Mouse (Mus musculus): Measurements from ENCODE around the gene Inpp5k. TPM values are rescaled to one million over a fixed set of nuclear protein-coding genes. Genes with fewer than 3 reads are reported as not detected.

The Inpp5k gene
- polyA plus RNA-seq, 2 experiments = 24.6 to 32.0 TPM

- ATAC-seq (ENCODE audit: low FRiP score, low read depth) (no peak), DNase-seq (ENCODE audit: low spot score) (no peak)
- Histone ChIP-seq H3K36me3 (ENCODE audit: control insufficient read depth, insufficient read depth, low read length) (peaks cover 70% of the 10 kb centered on the region), H3K9me3 (ENCODE audit: control insufficient read depth, low read length) (no peaks in the 10 kb centered on the region), H3K4me2 (replicated peaks; ENCODE audit: low read depth, low read length, severe bottlenecking) (no peak overlapping the region), H3K4me3 (replicated peaks; ENCODE audit: low read length) (no peak overlapping the region), H3K27me3 (ENCODE audit: control insufficient read depth, insufficient read depth, low read length) (no peaks in the 10 kb centered on the region), H3K9ac (ENCODE audit: low read depth, low read length, severe bottlenecking) (no peak overlapping the region), H3K4me1 (ENCODE audit: control insufficient read depth, insufficient read depth, low read length) (no peaks in the 10 kb centered on the region), H3K27ac (replicated peaks; ENCODE audit: low read depth, low read length) (no peak overlapping the region)
- WGBS = 86% methylated on average over 22 of the region's 22 CpGs
- TF ChIP-seq POLR2A (IDR thresholded peaks at IDR 0.05; ENCODE audit: borderline replicate concordance, extremely low read depth, insufficient read depth, insufficient read length) = no peak
Measured at GRCm38 (mm10) chr11:75671426-75672180, 40.8 kb downstream of the Inpp5k start.

DNA sequence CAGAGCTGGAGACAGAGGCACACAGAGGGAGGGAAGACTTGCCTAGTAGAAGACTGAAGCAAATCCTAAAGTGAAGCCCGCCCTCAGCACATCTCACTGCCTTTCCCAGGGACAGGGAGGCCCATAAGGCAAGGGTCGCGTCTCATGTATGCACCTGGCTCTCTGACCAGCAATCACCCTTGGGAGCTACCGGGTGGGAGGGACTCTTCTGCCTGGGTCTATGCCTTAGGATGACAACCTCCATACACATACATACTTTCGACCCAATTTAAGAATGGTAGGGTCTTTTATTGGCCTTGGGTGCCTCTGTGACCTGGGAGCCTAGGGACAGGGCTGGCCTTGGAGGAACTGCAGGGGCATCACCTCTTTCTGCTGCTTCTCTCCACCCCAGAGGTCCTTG is 42.6 kb downstream of the Inpp5k start:
- no peak for TF ChIP-seq POLR2A (IDR thresholded peaks at IDR 0.05; ENCODE audit: borderline replicate concordance, extremely low read depth, insufficient read depth, insufficient read length)
- WGBS = 83% methylated on average over 5 of the region's 5 CpGs
- no peaks in the 10 kb centered on the region for H3K27me3 ChIP-seq (ENCODE audit: control insufficient read depth, insufficient read depth, low read length)
- H3K9me3 ChIP-seq (ENCODE audit: control insufficient read depth, low read length) = no peaks in the 10 kb centered on the region
- H3K4me2 ChIP-seq (replicated peaks; ENCODE audit: low read depth, low read length, severe bottlenecking) = no peak overlapping the region
- no peak overlapping the region for H3K9ac ChIP-seq (ENCODE audit: low read depth, low read length, severe bottlenecking)
- peaks cover 54% of the 10 kb centered on the region for H3K36me3 ChIP-seq (ENCODE audit: control insufficient read depth, insufficient read depth, low read length)
- no peak overlapping the region for H3K4me3 ChIP-seq (replicated peaks; ENCODE audit: low read length)
- H3K4me1 ChIP-seq (ENCODE audit: control insufficient read depth, insufficient read depth, low read length) = peaks cover under 1% of the 10 kb centered on the region
- ATAC-seq (ENCODE audit: low FRiP score, low read depth) (no peak), DNase-seq (ENCODE audit: low spot score) (no peak)
- H3K27ac ChIP-seq (replicated peaks; ENCODE audit: low read depth, low read length) = no peak overlapping the region

DNA sequence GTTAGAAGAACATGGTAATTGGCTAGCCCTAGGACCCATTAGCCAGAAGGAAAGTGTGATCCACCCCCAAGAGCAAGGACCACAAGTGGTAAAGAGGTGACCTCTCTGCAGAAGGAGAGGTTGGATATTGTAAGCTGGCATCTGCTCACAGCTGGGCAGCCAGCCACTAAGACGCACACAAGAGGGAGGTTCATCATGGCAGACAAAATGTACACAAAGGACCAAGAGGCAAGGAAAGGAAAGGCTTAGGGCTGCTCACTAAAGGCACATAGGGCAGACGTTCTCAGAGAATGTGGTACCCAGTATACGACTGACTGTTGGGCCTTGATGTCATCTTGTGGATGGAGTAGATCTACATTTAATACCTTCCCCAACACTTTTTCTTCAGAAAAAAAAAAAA is 44.1 kb downstream of the Inpp5k start:
- DNase-seq (ENCODE audit: low spot score) (no peak), ATAC-seq (ENCODE audit: low FRiP score, low read depth) (no peak)
- no peaks in the 10 kb centered on the region for H3K9me3 ChIP-seq (ENCODE audit: control insufficient read depth, low read length)
- no peak overlapping the region for H3K27ac ChIP-seq (replicated peaks; ENCODE audit: low read depth, low read length)
- H3K4me1 ChIP-seq (ENCODE audit: control insufficient read depth, insufficient read depth, low read length) = peaks cover 3% of the 10 kb centered on the region
- H3K27me3 ChIP-seq (ENCODE audit: control insufficient read depth, insufficient read depth, low read length) = no peaks in the 10 kb centered on the region
- WGBS = 82% methylated on average over 3 of the region's 3 CpGs
- TF ChIP-seq POLR2A (IDR thresholded peaks at IDR 0.05; ENCODE audit: borderline replicate concordance, extremely low read depth, insufficient read depth, insufficient read length) = no peak
- H3K4me2 ChIP-seq (replicated peaks; ENCODE audit: low read depth, low read length, severe bottlenecking) = no peak overlapping the region
- H3K36me3 ChIP-seq (ENCODE audit: control insufficient read depth, insufficient read depth, low read length) = peaks cover 39% of the 10 kb centered on the region
- H3K4me3 ChIP-seq (replicated peaks; ENCODE audit: low read length) = no peak overlapping the region
- no peak overlapping the region for H3K9ac ChIP-seq (ENCODE audit: low read depth, low read length, severe bottlenecking)

DNA sequence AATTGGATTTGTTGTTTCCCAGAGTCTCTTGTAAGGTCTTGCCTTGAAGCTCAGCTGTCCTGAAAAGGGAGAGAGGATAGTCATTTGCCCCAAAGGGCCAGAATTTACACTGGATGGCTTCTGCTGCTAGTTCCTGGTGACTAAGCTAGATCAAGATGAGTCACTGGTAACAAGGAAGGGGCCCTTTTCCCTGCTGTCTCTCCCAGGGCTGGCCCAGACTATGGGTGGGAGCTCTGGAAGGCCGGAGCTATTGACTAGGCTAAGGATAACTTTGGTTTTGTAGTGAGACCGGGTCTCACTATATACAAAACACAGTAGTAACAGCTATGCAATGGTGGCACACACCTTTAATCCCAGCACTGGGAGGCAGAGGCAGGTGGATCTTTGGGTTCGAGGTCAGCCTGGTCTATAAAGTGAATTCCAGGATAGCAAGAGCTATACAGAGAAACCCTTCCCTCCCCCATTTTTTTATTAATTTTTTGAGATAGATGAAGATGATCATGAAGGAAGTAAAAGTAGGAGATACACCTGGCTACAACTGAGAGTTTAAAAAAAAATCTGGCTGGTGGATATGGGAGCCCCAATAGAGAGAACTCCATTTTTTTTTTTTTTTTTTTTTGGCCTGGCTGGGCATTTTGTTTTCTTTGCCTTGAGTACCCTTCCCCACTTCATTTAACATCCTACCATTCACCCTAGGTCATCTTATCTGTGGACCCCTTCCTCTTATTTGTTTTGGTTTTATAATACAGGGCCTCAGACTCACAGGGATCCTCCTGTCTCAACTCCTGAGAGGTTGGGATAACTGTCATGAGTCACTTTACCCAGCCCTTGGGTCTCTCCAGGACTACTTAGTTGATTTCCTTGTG is 47.3 kb downstream of the Inpp5k start:
- Histone ChIP-seq H3K4me1 (ENCODE audit: control insufficient read depth, insufficient read depth, low read length) (peaks cover 14% of the 10 kb centered on the region), H3K36me3 (ENCODE audit: control insufficient read depth, insufficient read depth, low read length) (peaks cover 13% of the 10 kb centered on the region), H3K4me3 (replicated peaks; ENCODE audit: low read length) (peak overlapping the region; percentile 96), H3K9ac (ENCODE audit: low read depth, low read length, severe bottlenecking) (peak overlapping the region; percentile 31), H3K9me3 (ENCODE audit: control insufficient read depth, low read length) (no peaks in the 10 kb centered on the region), H3K27me3 (ENCODE audit: control insufficient read depth, insufficient read depth, low read length) (no peaks in the 10 kb centered on the region), H3K4me2 (replicated peaks; ENCODE audit: low read depth, low read length, severe bottlenecking) (peak overlapping the region; percentile 67), H3K27ac (replicated peaks; ENCODE audit: low read depth, low read length) (no peak overlapping the region)
- DNase-seq (ENCODE audit: low spot score) (no peak), ATAC-seq (ENCODE audit: low FRiP score, low read depth) (no peak)
- WGBS = 86% methylated on average over 3 of the region's 3 CpGs
- no peak for TF ChIP-seq POLR2A (IDR thresholded peaks at IDR 0.05; ENCODE audit: borderline replicate concordance, extremely low read depth, insufficient read depth, insufficient read length)

DNA sequence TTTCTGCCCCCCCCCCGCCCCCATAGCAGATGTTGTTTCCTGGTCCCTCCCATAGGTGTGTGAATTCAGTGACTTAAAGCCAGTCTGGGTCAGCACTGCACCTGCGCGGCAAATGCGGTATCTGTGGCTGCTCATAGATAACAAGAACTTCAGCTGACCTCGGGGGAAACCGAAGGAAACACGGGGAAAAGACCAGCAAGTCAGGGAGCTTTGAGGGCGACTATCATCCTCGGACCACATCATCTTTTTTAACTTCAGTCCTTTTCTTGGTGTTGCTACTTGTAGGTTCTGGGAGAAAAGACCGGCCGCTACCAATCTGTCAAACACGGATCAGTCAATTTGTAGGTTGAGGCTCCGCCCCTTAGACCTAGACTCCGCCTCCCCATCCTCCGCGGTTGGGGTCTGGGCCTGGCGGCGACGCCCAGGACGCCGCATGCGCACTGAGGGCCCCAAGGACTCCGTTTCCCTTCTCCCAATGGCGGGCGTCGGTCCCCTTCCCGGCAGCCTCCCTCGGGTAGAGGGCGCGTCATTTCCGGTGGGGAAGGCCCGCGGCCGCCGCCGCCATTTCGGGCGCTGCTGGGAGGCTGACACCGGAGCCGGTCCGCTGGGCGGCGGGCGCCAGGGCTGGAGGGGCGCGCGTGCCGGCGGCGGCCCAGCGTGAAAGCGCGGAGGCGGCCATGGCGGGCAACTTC is 48.1 kb downstream of the Inpp5k start, which contains the start of gene Crk:
Gene Crk, plus strand, starts transcription at position 513 of the 692 bp plus-strand sequence.
- Histone ChIP-seq H3K9ac (ENCODE audit: low read depth, low read length, severe bottlenecking) (peak within 1 kb of the TSS; percentile 88), H3K4me3 (replicated peaks; ENCODE audit: low read length) (peak within 1 kb of the TSS; percentile 96), H3K27me3 (ENCODE audit: control insufficient read depth, insufficient read depth, low read length) (no peaks in the 10 kb centered on the region), H3K9me3 (ENCODE audit: control insufficient read depth, low read length) (no peaks in the 10 kb centered on the region), H3K36me3 (ENCODE audit: control insufficient read depth, insufficient read depth, low read length) (peaks cover 14% of the 10 kb centered on the region), H3K4me2 (replicated peaks; ENCODE audit: low read depth, low read length, severe bottlenecking) (peak within 1 kb of the TSS; percentile 67), H3K4me1 (ENCODE audit: control insufficient read depth, insufficient read depth, low read length) (peaks cover 14% of the 10 kb centered on the region), H3K27ac (replicated peaks; ENCODE audit: low read depth, low read length) (peak within 1 kb of the TSS; percentile 86)
- WGBS = 1% methylated on average over 37 of the region's 55 CpGs
- ATAC-seq (ENCODE audit: low FRiP score, low read depth) (peak; percentile 97), DNase-seq (ENCODE audit: low spot score) (peak; percentile 98)
- peak; percentile 75; the same call in 1 of the 2 replicates for TF ChIP-seq POLR2A (IDR thresholded peaks at IDR 0.05; ENCODE audit: borderline replicate concordance, extremely low read depth, insufficient read depth, insufficient read length)

Measured in limb, embryonic 14.5 days (tissue).